ENCODE assay signal across 8 mouse cellular contexts in genomic region chr9:62781965-62782364, GRCm38 (mm10). TPM values are rescaled to one million over a fixed set of nuclear protein-coding genes. Genes with fewer than 3 reads are reported as not detected.
DNase-seq lines count a peak whose midpoint lies in the region; ATAC-seq and TF ChIP-seq lines count a peak whose summit lies in the region.
"Had no signal": no experiment of that assay in that cellular context is flagged by ENCODE, and none has a peak within 500 bp of the region (broad histone marks: within the 10 kb centered on the region; RNA-seq: fewer than 3 reads in every experiment).

No protein-coding gene starts in this region.

- TF ChIP-seq POLR2A in lung, adult 2 months (IDR thresholded peaks at IDR 0.05; ENCODE audit: borderline replicate concordance, extremely low read depth, low read depth, low read length): no peak

- no peak for TF ChIP-seq CTCF in hindbrain, postnatal 0 days (IDR thresholded peaks at IDR 0.05; ENCODE audit: low read depth)
- TF ChIP-seq CTCF in lung, adult 2 months (IDR thresholded peaks at IDR 0.05; ENCODE audit: insufficient read depth, low read length): no peak

- WGBS in hindbrain, postnatal 0 days: 40% methylated on average over 3 of the region's 3 CpGs
- WGBS in hindbrain, embryonic 12.5 days: 48% methylated on average over 3 of the region's 3 CpGs
- 50% methylated on average over 3 of the region's 3 CpGs for WGBS in lung, adult 2 months

- H3K9ac ChIP-seq in hindbrain, postnatal 0 days (replicated peaks; ENCODE audit: low read length): no peak overlapping the region
- no peak overlapping the region for H3K9ac ChIP-seq in hindbrain, embryonic 12.5 days
- H3K9ac ChIP-seq: limb, embryonic 13.5 days had no signal

- H3K4me2 ChIP-seq in hindbrain, postnatal 0 days (ENCODE audit: low read depth, low read length): no peak overlapping the region
- H3K4me2 ChIP-seq in hindbrain, embryonic 12.5 days (replicated peaks): no peak overlapping the region
- H3K4me2 ChIP-seq: limb, embryonic 13.5 days had no signal

- H3K9me3 ChIP-seq in hindbrain, postnatal 0 days (ENCODE audit: low read length): no peaks in the 10 kb centered on the region
- no peaks in the 10 kb centered on the region for H3K9me3 ChIP-seq in hindbrain, embryonic 12.5 days (replicated peaks)
- H3K9me3 ChIP-seq: limb, embryonic 13.5 days had no signal

- no peak for ATAC-seq in hindbrain, postnatal 0 days
- ATAC-seq in hindbrain, embryonic 12.5 days (ENCODE audit: low FRiP score): no peak

- H3K36me3 ChIP-seq in hindbrain, postnatal 0 days (ENCODE audit: insufficient read depth, low read length): no peaks in the 10 kb centered on the region
- no peaks in the 10 kb centered on the region for H3K36me3 ChIP-seq in hindbrain, embryonic 12.5 days

- no peak overlapping the region for H3K4me3 ChIP-seq in hindbrain, postnatal 0 days (ENCODE audit: low read length)
- H3K4me3 ChIP-seq in hindbrain, embryonic 12.5 days: no peak overlapping the region
- H3K4me3 ChIP-seq in lung, adult 2 months (replicated peaks; ENCODE audit: extremely low read depth, low read depth, low read length): no peak overlapping the region
- H3K4me3 ChIP-seq: limb, embryonic 13.5 days had no signal

- H3K4me1 ChIP-seq in hindbrain, postnatal 0 days (ENCODE audit: insufficient read depth, low read length): peaks cover 25% of the 10 kb centered on the region
- H3K4me1 ChIP-seq in hindbrain, embryonic 12.5 days: peaks cover 20% of the 10 kb centered on the region
- H3K4me1 ChIP-seq in lung, adult 2 months (ENCODE audit: control insufficient read depth, insufficient read depth, low read length): peaks cover 2% of the 10 kb centered on the region; the same call in 1 of the 2 replicates

- peak overlapping the region; percentile 74; the same call in 1 of the 2 replicates for H3K27ac ChIP-seq in hindbrain, postnatal 0 days
- H3K27ac ChIP-seq in hindbrain, embryonic 12.5 days: no peak overlapping the region

- H3K27me3 ChIP-seq in hindbrain, postnatal 0 days (ENCODE audit: insufficient read depth, low read length): no peaks in the 10 kb centered on the region
- no peaks in the 10 kb centered on the region for H3K27me3 ChIP-seq in hindbrain, embryonic 12.5 days
- H3K27me3 ChIP-seq: limb, embryonic 13.5 days had no signal

- DNase-seq in hindbrain, postnatal 0 days (ENCODE audit: low spot score): peak; percentile 62
- DNase-seq in brain, adult 2 months (ENCODE audit: low read depth, low spot score): peak; percentile 85
- peak; percentile 54 for DNase-seq in fat pad, adult 2 months (ENCODE audit: extremely low read depth, low read depth, low spot score)
- DNase-seq in lung, adult 2 months: peak; percentile 40
- no peak for DNase-seq in right cerebral cortex, adult 18-20 months
- no peak for DNase-seq in cerebellum, postnatal 25 days

RNA-seq across cellular contexts. Expression of gene Fem1b, which starts 29.8 kb away (rescaled TPM):
- total RNA-seq in hindbrain, postnatal 0 days (2014; rRNA removed): 163 and 171 TPM in 2 replicates
- 29.1 and 33.2 TPM in 2 replicates for polyA plus RNA-seq in hindbrain, postnatal 0 days (2015; fragmentation: Nextera tagmentation; extraction: Ambion mirVana)
- polyA plus RNA-seq in hindbrain, embryonic 12.5 days (2016; fragmentation: Nextera tagmentation; extraction: Ambion mirVana): 55.7 and 60.4 TPM in 2 replicates
- polyA plus RNA-seq in lung, adult 2 months (2012; rRNA removed): 12.1 and 13.9 TPM in 2 replicates

RNA-seq across cellular contexts. Expression of gene Cln6, which starts 56.6 kb away (rescaled TPM):
- total RNA-seq in hindbrain, postnatal 0 days (2014; rRNA removed): 31.7 and 41.6 TPM in 2 replicates
- 9.5 and 10.4 TPM in 2 replicates for polyA plus RNA-seq in hindbrain, postnatal 0 days (2015; fragmentation: Nextera tagmentation; extraction: Ambion mirVana)
- polyA plus RNA-seq in hindbrain, embryonic 12.5 days (2016; fragmentation: Nextera tagmentation; extraction: Ambion mirVana): 8.6 and 8.8 TPM in 2 replicates
- 58.1 and 60.8 TPM in 2 replicates for polyA plus RNA-seq in lung, adult 2 months (2012; rRNA removed)

Comparison
In these comparisons a context has a peak if more than half of its experiments do, and no peak if none do; other contexts are left out.
1. DNase-seq: peak in hindbrain, postnatal 0 days (single experiment), brain, adult 2 months (single experiment), fat pad, adult 2 months (single experiment) and lung, adult 2 months (single experiment); none in right cerebral cortex, adult 18-20 months (single experiment) and cerebellum, postnatal 25 days (0 of 2).